Mouse (Mus musculus) ovary, adult 10 weeks (tissue): Measurements from ENCODE around the gene Kif9. TPM values are rescaled to one million over a fixed set of nuclear protein-coding genes. Genes with fewer than 3 reads are reported as not detected.

Source experiments
- polyA plus RNA-seq: library from polyadenylated mRNA; stranded (reverse); fragments of 350-450 nt; fragmentation: Illumina TruSeq; extraction: RNeasy Lipid Tissue Mini Kit (QIAGEN cat#74804); gene quantifications from one replicate; pipeline ENCODE4 v1.2.3, GENCODE M21; 2014

Kif9 gene
- 3.3 TPM for polyA plus RNA-seq

GRCm38 (mm10) chr9:110476124-110477091 is at the start of gene Kif9, which contains the start of gene Klhl18:
Gene Kif9 (plus strand): TSS chr9:110476958.
Gene Klhl18 (minus strand): TSS chr9:110476694.

GRCm38 (mm10) chr9:110532538-110533291 is 56.0 kb downstream of the Kif9 start, which contains the start of gene Setd2:
Gene Setd2 (plus strand): TSS chr9:110532597.

Other genes with a start within 250 kb of the Kif9 start
- gene Cspg5, start 233.2 kb upstream of the Kif9 start, polyA plus RNA-seq = 0.66 TPM
- gene Elp6, start 171.8 kb upstream of the Kif9 start, polyA plus RNA-seq = 0.94 TPM
- 2.3 TPM for gene Scap, start 143.7 kb upstream of the Kif9 start, polyA plus RNA-seq
- gene Ptpn23, start 68.7 kb upstream of the Kif9 start, polyA plus RNA-seq = 0.71 TPM
- gene Ngp, start 57.2 kb upstream of the Kif9 start, polyA plus RNA-seq = not detected
- gene Klhl18, start 264 bp upstream of the Kif9 start, polyA plus RNA-seq = 4.1 TPM
- gene Setd2, start 55.6 kb downstream of the Kif9 start, polyA plus RNA-seq = 115 TPM
- not detected for gene Nradd, start 147.5 kb downstream of the Kif9 start, polyA plus RNA-seq
- gene Nbeal2, start 177.2 kb downstream of the Kif9 start, polyA plus RNA-seq = not detected
- not detected for gene Ccdc12, start 179.5 kb downstream of the Kif9 start, polyA plus RNA-seq